Mouse (Mus musculus): ENCODE results near the gene Ppp1r15a.

Ppp1r15a gene

DNA sequence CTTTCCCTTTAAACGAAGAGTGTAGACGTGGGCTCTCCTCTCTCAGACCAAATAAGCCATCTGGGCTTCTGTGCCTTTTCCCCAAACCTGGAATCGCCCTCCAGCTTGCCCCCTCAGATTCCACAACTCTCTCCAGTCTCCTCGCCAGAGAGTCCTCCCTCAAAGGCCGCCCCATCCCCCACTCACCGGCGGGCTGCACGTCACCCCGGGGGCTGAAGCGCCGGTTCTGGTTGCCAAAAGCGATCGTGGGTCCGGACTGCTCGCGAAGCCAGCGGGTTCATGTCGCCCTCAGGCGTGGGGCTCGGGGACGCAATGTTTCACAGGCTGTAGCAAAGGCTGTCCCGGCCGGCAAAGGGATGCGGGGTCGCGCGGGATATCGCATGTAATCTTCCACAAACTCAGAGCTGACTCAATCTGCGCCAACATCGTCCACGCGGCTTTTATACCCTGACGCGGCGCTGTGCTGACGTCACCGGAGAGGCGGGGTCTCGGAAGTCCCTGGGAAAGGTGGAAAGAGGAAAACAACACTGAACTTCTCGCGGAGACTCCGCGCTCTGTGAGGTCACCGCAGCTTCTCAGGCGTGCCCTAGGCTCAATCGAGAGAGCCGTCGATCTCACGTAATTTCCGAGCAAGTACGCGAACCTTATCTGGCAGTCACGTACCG is at the start of gene Ppp1r15a, which contains the start of gene Plekha4:
Gene Ppp1r15a (minus strand): TSS at position 460 of the 665 bp plus-strand sequence.
Gene Plekha4 (plus strand): TSS at position 522 of the 665 bp plus-strand sequence.
- in situ Hi-C loops (cut with MboI, MseI), result no loop called here

GRCm38 (mm10) chr7:45574472-45575379 is 48.7 kb upstream of the Ppp1r15a start:
- in situ Hi-C loops (cut with MboI, MseI), result no loop called here

DNA sequence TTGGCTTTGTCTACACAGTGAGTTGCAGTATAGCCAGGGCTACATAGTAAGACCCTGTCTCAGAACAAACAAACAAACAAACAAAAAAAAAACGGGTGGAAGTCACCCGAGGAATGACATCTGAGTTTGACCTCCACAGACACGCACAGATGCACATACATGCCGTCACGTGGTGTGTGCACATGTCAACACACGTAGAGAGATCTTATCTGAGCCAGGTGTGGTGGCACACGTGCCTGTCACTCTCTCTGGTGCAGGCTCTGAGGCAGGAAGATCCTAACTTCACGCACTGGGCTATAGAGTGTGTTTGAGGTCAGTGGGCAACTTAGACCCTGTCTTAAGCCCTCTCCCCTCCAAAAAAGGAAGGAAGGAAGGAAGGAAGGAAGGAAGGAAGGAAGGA is 47.9 kb upstream of the Ppp1r15a start:
- in situ Hi-C loops (cut with MboI, MseI), result no loop called here

DNA sequence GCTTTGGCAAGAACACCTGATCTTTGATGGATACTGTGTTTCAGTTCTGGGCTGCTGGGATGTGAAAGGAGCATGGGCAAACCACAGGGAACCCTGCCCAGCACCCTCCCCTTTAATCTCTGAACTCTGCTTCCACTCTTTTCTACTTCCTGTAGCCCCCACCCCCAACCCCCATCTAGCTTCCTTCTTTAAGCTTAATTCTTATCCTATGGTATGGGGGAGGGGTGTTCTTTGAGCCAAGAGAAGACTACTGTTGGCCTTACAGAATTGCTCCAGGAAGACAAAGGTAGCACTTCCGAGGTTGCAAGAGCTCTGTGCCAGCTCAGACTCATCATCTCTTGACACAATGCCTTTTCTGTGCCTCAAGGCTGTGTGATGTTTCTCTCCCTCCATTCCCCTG is 45.9 kb upstream of the Ppp1r15a start:
- in situ Hi-C loops (cut with MboI, MseI), result no loop called here

GRCm38 (mm10) chr7:45570103-45570741 is 44.2 kb upstream of the Ppp1r15a start, which contains the start of gene Bcat2:
Gene Bcat2 (plus strand): TSS chr7:45570153.
- in situ Hi-C loops (cut with MboI, MseI), result no loop called here

DNA sequence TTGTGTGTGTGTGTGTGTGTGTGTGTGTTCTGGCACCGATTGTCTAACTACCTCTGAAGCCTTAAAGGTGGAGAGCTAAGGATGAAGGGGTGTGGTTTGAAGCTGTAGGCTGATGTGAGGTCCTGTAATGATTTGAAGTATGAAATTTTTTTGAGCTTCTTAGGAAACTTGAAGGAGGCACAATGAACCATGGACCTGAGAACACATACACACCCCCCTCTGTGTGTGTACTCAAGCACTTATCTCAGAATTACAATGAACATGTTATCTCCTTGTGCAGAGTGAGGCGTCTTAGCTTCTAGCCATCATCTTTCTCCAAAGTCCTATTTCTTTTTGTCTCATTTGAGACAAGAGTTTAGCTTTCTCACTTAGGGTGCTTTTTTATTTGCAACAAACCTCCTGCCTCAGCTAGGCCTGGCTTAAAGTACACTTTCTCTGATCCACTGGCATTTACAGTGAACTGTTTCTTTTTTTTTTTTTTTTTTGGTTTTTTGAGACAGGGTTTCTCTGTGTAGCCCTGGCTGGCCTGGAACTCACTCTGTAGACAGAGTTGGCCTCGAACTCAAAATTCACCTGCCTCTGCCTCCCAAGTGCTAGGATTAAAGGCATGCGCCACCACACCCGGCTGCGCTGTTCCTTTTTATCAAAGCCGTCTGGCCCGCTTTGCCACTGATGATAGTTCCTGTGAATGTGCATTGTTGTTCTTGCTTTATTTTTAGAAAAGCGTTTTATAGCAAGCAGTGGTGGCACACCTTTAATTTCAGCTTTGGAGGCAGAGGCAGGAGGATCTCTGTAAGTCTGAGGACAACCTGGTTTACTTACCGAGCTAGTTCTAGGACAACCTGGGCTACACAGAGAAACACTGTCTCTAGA is 42.8 kb upstream of the Ppp1r15a start:
- in situ Hi-C loops (cut with MboI, MseI), result no loop called here

DNA sequence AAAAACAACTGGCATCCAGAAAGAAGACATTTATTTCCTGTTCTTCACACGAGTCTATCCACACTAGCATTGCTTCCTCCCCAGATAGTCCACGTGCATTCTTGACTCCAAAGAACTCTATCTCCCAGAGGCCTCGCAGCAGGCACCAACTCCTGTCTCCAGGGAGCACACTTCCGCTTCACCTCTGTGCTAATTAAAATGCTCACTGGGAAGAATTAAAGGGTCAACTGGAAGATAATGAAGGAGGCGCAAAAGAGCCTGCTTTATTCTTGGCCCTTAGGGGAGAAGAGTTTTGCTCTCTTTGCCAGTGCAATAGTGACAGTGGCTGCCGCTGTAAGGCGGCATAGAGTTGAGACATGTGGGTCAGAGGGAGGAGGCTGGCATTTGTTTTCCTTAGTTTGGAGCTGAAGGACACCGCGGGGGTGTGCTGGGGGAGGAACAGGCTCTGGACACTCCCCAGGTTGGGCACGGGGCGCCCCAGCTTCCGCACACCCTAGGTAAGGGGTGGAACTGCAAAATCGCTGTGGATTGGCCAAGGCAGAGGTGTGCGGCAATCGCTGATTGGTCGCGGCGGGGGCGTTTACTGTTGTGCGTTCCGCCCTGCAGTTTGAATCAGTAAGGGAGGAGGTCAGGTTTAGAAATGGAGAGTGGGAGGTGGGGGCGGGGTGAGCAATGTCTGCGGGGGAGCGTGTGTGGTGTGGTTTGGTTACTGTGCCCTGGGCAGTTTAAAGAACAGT is 41.9 kb upstream of the Ppp1r15a start:
- in situ Hi-C loops (cut with MboI, MseI), result no loop called here

- in situ Hi-C loops (cut with MboI, MseI), result no loop called here
Observed at GRCm38 (mm10) chr7:45567112-45567779, 41.2 kb upstream of the Ppp1r15a start.

DNA sequence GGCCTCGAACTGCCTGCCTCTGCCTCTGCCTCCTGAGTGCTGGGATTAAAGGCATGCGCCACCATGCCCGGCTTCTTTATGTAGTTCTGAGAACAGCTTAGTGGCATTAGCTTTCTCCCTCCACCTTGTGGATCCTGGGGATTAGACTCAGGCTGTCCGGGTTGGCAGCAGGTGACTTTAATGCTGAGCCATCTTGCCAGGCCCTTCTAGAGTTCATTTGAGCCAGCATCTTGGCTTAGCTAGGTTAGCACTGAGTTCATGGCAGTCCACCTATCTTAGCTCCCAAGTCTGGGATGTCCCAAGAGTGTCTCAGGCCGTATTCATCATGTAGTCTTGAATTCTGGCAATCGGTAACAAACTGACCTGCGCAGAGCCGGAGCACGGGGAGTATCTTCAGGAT is 39.4 kb upstream of the Ppp1r15a start:
- in situ Hi-C loops (cut with MboI, MseI), result no loop called here

DNA sequence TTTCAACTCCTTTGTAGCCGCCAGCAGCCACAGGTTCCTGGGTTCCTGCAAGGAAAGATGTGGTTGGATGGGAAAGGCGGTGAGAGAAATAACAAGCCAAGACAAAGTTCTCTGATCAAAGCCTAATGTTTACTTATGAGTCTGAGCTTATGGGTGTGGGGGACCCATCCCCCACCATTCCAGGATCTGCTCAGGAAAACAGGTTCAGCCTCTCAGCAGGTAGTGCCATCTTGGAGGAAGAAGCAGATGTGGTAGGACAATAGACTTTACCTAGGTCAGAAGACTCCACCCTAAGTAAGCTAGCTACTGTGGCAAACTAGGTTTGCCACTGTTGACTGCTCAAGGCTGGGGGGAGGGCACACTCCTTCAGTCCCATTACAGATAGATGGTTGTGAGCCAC is 38.7 kb upstream of the Ppp1r15a start:
- in situ Hi-C loops (cut with MboI, MseI), result loop anchor here (5.0 kb wide), 1 partner anchor 88 kb away; no protein-coding TSS in a partner anchor

DNA sequence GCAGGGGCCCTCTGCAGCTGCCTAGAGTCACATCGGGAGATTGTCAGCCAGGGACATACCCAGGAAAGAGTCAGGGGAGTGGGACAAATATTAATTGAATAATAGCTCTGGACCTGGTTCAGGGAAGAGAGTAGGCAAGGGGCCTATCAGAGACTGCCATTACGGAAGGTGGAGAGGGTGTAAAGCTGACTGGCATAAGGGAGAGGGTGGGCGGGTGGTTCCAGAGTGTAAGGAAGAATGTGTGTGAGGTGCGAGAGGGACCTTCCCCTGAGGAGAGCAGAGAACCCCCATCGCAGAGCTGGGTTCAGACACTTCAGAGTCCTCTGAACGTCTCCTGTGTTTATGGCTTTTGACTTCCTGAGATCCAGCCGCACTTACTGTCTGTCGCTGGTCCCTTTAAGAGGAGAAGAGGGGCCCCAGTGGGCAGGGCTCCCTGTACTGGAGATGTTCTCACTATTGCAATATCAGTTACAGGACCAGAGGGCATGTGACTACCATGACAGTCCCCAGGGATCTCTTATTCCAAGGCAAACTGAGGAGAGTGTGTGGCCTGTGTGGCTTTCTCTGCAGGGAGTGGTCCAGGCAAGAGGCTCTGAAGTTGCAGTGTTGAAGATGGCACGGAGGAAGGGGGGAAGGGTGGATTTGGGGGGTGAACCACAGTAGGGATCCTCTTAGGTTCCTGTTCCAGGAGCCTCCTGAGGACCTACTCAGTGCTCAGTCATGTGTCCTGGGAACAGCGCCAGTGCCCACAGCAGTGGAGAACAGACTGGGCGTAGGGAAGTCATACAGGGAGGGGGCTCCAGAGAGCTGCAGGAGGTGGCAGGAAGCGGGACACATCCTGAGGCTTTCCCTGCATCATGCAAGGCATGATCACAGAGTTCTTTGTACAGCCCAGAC is 35.8 kb upstream of the Ppp1r15a start:
- in situ Hi-C loops (cut with MboI, MseI), result loop anchor here (5.0 kb wide), 1 partner anchor 85 kb away; no protein-coding TSS in a partner anchor

GRCm38 (mm10) chr7:45560843-45561623 is 35.0 kb upstream of the Ppp1r15a start:
- in situ Hi-C loops (cut with MboI, MseI), result loop anchor here (5.0 kb wide), 1 partner anchor 84 kb away; no protein-coding TSS in a partner anchor

- in situ Hi-C loops (cut with MboI, MseI), result loop anchor here (5.0 kb wide), 1 partner anchor 83 kb away; no protein-coding TSS in a partner anchor
Observed at GRCm38 (mm10) chr7:45560241-45560640, 34.2 kb upstream of the Ppp1r15a start.

DNA sequence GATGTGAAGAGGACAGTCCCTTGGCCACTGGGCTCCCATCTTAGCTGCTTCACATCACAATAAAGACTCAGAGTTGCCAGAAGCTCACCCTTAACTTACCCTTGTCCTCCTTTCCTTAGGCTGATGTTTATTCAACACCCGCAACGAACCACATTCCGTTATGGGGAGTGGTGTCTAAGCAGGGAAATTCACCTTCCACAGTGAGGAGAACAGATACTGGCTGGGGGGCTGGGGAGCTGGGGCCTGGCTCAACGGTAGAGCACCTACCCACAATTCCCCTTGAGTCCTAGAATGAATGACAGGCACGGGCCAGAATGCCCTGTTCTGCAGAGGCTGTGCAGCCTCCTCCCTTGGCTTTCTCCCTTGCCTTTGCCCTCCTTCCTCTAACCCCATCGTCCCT is 32.8 kb upstream of the Ppp1r15a start:
- in situ Hi-C loops (cut with MboI, MseI), result no loop called here

- in situ Hi-C loops (cut with MboI, MseI), result no loop called here
Observed at GRCm38 (mm10) chr7:45555787-45556186, 29.7 kb upstream of the Ppp1r15a start.

GRCm38 (mm10) chr7:45554744-45555143 is 28.7 kb upstream of the Ppp1r15a start, which contains the start of gene Hsd17b14:
Gene Hsd17b14 (plus strand): TSS chr7:45554893.
- in situ Hi-C loops (cut with MboI, MseI), result loop anchor here (5.0 kb wide), 1 partner anchor 38 kb away; no protein-coding TSS in a partner anchor

- in situ Hi-C loops (cut with MboI, MseI), result loop anchor here (5.0 kb wide), 1 partner anchor 38 kb away; no protein-coding TSS in a partner anchor
Observed at GRCm38 (mm10) chr7:45553990-45554389, 27.9 kb upstream of the Ppp1r15a start.

Data from T-helper 2 cell (primary cell).